Mouse (Mus musculus) layer of hippocampus, postnatal 25 days (tissue): Measurements from ENCODE around the gene Atp2c1. TPM values are rescaled to one million over a fixed set of nuclear protein-coding genes. Genes with fewer than 3 reads are reported as not detected.

Experiments used
- DNase-seq, 2 experiments: peaks; one replicate each; pipeline ENCODE4 v3.0.0; 2022; ENCODE audit warnings: mixed read lengths in 2 of 2, low spot score in 1 of 2; ENCODE audit errors: extremely low spot score in 1 of 2
- total RNA-seq, 2 experiments: library from RNA; stranded (reverse); gene quantifications; 2 replicates each; pipeline ENCODE4 v1.2.3; 2021

Gene Atp2c1
- total RNA-seq, 2 experiments from 2014 or later = 244 to 253 TPM

DNA sequence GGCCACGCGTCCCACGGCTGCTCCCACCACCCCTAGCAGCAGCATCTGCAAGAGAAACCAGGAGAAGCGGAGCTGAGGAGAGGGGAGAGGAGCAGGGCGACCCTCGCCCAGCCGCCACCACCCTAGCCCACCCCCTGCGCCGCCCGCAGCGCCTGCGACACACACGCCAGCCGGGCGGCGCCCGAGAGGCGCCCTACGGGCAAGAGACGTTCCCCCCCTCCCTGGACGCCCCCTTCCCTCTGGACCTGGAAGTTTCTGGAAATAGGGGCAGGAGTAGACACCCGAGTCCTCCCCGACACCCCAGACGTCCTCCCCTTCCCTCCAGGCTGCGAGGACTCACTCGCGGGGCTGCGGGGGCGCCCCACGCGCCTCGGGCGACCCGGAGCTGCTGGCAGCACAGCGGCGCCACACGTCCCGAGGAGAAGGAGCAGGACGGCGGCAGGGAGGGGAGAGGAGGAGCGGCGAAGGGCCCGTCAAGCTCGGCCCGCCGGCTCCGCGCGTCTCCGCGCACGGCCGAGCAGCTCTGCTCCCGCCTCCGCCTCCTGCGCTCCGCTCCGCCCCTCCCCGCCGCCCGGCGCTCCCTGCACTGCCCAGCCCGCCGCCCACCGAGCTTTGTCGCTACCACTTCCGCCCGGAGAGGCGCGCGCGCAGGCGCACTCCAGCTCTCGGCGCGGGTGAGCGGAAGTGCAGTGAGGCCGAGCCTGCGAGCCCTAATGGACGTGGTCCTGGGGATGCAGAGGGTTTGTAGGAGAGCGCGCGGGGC lies 32.4 kb downstream of the Atp2c1 start:
- DNase-seq = peak; percentile 91 to 94

DNA sequence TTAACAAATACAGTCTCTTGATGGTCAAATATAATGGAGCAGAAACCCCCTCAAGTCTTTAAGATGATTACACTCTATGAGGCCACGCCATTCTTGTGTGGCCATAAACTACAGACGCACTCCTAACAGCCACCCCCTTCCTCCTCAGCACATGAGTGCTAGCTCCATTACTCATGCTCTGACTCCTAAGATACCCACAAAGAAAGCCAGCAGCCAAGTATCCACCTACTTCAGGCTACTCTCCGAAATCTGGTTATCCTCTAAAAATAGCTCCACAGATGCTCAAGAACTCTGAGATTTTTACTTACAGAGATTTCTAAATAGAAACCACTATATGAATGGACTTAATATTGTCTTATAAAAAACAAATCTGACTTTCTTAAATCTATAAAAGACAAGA lies 34.4 kb downstream of the Atp2c1 start:
- DNase-seq = no peak

DNA sequence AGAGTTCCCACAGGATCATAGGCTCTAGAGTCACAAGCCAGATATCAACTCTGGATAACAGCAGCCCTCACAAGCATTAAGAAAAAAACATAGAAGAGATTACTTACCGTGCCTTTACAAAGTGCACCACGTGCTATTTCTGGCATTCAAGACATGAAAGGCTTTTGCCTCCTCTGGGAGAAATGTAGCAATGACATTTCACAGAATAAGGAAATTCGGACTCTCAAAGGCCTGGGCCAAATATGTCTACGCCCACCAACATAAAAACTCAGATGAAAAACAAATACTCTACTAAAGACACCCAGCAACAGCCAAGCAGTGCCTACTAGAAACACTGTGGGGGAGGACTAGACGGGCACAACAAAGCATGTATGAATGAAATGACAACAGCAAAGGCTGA lies 38.8 kb downstream of the Atp2c1 start:
- no peak for DNase-seq

DNA sequence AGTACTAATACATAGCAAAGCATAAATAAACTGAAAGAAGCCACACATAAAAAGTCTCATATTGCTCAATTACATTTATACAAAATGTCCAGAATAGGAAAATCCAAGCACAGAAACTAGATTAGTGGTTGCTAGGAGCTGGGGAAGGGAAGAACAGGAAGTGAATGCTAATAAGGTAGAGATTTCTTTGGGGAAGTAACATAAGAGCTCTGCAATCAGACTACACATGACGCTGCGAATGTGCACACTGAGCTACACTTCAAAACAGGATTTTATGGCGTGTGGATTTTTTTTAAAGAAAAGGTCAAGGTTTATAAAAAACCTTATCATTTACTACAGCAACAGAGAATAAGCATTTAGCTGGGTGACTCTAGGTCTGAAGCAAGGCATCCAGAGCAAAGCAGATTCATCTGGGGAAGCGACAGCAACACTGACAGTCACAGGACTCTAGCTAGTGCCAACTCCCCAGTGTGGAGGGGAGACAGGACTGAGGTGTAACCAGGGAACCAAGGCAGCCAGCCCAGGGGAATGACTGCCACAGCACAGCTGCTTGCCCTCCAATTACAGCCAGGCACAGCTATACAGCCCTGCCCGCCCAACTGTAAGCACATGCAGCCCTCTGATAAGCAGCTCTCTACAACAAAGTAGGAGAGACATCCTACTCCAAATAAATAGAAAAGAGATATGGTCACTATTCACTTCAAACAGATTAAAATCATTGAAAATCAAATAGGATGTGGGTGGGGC lies 42.6 kb downstream of the Atp2c1 start:
- DNase-seq = no peak

DNA sequence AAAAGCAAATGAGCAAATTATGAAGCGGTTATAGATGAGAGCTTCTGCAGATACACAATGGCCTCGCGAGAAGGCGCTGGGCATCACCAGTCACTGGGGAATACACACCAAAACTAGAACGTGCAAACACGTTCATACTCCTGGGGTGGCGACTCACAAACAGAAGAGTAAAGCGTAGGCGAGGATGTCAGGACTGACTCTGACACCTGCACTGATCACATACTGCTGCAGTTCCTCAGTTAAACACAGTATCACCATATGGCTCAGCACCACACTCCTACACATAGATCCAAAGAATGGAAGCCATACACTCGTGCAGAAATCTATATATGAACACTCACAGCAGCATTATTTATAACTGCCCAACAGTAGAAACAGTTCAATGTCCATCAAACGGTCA lies 43.2 kb downstream of the Atp2c1 start:
- no peak for DNase-seq

DNA sequence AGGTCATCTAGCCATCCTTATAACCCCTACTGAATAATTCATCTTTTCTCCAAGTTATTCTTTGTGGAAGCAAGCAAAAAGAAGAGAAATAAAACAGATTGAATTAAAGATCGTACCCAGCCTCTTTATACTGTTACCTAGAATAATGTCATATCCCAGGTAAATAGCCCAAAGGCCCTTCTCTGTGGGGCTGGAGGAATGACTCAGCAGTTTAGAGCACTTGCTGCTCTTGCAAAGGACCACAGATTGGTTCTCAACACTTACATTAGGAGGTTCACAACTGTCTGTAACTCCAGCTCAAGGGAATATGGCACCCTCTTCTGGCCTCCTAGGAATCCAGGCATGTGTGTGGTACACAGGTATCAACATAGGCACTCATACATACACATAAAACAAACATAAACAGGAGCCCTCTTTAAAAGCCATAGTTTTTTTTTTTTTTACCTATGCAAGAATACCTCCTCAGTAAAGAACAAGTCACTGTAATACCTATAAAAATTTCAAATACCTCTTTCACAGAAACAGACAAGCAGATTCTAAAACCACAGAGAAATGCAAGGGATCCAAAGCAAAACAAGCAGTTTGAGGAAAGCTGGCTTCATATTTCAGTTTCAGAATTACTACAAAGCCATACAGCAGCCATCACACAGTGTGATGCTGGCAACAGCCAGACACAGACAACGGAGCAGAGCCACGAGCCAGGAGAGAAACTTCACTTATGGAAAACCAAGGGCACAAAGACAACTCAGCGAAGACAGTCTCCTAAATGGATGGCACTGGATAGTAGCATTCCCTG lies 44.2 kb downstream of the Atp2c1 start:
- DNase-seq = no peak

DNA sequence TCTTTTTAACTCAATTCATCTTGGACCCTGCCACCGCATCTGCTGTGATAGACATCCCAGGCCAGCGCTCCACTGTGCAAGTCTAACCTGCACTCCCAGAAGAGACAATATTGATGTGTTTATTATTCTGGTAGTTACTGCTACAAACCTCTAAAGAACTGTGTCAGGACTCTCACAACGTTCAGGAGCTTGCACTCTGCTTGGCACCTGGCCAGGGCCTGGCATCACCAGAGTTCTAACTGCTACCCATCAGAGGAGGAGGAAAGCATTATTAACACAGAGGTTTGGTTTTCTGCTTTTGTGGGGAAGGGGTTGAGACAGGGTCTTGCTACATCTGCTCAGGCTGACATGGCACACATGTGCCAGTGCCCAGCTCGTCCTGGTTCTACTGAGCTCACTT lies 45.0 kb downstream of the Atp2c1 start:
- peak in 1 of 2 experiments; percentile 58 for DNase-seq

DNA sequence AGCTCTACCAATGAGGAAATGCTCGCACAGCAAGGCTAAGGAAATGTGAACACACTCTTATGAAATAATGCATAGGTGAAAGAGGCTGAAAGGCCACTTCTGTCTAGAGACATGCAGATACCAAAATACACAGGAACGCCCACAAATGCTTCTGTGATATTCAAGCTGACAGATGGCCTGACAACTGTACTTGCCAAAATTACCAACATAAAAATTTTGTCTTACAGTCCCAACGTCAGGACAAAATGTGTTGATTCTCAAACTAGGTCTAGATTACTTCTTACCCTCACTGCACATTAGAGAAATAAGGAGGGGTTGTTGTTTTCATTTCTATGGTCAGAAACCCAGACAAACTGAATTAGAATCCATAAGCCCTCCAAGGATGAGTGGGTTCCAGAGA lies 51.0 kb downstream of the Atp2c1 start:
- DNase-seq = no peak

DNA sequence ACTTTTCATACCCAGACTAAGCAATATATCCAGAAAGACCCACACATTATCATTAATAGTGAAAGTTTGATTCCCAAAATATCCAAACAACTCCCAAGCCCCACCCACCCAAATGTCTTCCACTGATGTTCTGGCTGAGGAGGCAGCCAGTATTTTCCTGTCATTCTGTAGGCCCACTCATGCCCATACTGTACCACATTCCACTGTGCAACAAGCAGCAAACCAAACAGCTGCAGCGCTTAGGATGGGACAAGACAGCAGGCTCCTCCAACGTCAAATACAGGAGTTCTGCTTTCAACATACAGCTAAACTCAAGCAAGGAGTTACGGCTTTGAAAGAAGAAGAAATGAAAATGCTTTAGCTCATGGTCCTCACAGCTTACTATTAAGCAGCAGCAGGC lies 52.2 kb downstream of the Atp2c1 start:
- no peak for DNase-seq

DNA sequence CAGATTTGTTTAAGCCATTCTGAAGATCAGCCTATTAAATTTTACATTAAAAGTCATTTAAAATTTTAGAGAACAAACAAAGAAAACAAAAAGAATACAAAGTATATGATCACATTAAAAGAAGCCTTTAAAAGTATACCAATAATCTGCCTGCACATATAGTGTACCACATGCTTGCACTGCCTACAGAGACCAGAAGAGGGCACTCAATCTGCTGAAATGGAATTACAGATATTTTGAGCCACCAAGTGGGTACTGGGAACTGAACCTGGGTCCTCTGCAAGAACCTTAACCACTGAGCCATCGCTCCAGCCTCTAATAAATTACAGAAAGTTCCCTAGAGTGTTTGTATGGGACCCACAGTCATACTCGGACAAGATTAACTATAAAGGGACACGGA lies 59.3 kb downstream of the Atp2c1 start:
- no peak for DNase-seq

DNA sequence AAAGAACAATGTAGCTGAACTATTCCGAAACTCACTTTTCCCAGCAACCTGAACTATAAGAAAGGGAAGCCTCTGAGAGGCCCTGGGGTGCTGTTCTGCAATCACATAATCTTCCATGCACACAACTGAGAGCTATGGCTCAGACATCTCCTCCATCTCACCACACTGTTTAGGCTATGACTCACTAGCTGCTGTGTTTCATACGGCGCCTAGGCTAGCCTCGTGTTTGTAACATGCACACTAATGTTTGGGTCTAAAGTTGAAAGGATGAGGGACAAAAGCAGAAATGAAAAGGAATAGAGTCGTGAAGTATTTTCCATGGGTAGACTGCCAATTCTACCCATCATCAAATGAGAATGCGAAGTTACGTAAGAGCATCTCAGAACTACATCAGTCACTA lies 65.6 kb downstream of the Atp2c1 start:
- DNase-seq = no peak

DNA sequence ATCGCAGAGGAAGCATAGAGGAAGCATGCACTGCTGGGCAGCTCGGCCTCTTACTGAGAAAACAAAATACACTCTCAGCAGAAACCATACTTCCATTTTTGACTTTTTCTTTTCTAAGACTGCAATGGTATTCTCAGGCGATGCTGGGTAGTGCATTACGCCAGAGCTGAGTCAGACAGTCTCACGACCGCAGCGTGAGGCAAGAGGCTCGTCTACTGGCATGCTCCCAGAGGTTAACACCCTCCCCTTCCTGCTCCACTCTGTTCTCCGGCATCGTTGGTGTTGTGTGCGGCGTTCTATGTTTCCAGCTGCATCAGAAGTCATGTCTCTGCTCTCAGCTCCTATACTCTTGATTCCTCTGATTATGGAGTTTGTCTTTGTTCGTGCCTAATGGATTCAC lies 68.1 kb downstream of the Atp2c1 start:
- DNase-seq = no peak

DNA sequence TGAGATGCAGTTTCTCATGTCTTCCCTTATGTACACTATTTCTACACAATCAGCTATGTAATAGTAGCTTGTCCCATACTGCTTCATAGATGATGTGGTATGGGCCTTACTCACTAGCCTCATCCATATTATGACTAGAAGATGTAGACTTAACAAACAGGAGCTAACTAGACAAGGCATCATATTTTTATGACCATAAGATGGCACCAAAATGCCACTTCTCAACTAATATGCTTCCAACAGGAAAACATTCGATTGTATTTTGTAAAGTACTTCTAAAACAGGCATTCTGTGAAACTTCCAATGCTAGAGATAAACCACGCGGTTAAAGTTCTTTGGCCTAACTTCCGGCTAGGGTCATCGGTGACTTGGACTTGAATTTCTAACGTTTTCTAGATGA lies 118.6 kb downstream of the Atp2c1 start:
- no peak for DNase-seq

DNA sequence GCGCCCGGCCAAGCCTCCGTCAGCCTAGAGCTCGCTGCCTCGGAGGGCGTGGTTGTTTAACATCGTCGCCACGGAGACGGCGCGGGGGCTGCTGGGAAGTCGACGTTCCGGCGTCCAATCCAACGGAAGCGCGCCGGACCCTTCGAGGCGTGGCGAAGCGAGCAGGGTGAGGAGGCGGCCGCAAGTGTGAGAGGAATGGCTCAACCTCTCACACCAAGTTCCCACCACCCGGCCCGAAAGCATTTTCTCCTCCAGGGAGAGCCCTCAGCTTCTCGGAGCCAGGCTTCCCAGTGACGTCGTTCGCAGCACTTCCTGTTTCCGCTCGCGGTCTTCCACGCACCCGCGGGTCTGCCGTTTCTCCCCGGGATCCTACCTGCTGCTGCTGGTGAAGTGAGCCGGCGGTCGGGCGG lies 131.9 kb downstream of the Atp2c1 start, which contains the start of the genes Aste1 and Nek11:
Gene Aste1, plus strand, starts transcription at position 175 of the 410 bp plus-strand sequence.
Gene Nek11, minus strand, starts transcription at position 307 of the 410 bp plus-strand sequence.
- peak; percentile 83 to 87 for DNase-seq

DNA sequence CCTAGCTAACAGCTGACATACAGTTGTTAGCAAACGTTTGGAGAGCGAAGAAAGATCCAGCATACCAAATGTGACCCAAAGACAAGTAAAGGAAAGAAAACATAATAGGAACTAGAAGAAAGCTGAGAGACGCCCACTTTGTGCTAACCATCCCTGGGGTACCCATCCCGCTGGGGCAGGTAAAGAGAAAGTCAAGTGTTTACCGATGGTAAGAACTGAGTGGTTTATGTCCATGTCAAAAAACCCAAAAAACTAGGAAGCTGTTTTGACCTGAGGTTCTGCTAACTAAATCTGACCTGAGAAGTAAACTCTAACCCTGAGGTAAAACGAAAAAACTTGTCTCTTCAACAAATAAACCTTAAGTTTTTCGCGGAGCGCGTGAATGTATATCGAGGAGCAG lies 132.4 kb downstream of the Atp2c1 start:
- no peak for DNase-seq

DNA sequence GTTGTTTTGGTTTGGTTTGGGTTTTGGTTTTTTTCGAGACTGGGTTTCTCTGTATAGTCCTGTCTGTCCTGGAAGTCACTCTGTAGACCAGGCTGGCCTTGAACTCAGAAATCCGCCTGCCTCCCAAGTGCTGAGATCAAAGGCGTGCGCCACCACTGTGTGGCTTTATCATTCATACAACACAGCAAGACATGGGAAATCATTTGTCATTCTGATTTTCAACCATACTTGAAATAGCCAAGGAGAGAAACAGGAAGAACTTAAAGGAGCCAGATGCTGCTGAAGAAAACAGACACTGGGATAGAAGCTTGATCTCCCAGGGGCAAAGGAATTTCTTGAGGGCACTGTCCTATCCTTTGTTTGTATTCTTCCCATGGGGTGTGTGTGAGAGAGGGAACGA lies 136.5 kb downstream of the Atp2c1 start:
- DNase-seq = no peak

DNA sequence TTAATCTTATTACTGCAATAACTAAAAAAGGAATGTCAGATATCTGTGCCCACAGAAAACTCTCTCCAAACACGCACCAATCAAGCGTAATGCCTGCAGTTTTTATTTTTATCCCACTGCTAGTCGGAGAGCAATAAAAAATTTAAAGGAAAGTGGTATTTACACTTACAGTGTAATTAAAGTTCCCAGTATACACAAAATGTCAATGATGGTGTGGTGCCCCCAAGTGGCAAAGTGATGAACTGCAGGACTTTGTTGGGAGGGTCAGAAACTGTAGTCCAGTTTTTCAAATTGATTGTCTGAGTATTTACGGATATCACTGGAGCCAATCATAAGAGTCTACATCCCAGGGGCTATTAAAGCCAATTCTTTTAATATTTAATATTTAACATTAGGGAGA lies 137.8 kb downstream of the Atp2c1 start:
- peak; percentile 71 to 96 for DNase-seq

DNA sequence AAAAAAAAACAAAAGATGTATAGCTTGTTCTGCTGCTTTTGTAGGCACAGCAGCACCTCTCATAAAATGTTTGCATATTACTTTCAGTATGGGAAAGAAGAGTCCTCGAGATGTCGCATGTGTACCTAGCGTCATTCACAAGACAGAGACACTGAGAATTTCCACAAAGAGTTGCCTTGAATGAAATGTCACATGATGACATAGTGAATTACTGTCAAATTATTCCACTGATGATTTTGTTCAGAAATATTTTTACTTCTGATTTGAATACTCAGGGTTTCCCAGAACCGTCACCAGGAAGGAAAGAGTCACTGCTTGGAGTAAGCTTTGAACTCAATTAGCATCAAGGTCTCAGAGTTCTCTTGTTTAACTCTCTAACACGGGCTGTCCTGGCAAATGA lies 139.7 kb downstream of the Atp2c1 start:
- no peak for DNase-seq

DNA sequence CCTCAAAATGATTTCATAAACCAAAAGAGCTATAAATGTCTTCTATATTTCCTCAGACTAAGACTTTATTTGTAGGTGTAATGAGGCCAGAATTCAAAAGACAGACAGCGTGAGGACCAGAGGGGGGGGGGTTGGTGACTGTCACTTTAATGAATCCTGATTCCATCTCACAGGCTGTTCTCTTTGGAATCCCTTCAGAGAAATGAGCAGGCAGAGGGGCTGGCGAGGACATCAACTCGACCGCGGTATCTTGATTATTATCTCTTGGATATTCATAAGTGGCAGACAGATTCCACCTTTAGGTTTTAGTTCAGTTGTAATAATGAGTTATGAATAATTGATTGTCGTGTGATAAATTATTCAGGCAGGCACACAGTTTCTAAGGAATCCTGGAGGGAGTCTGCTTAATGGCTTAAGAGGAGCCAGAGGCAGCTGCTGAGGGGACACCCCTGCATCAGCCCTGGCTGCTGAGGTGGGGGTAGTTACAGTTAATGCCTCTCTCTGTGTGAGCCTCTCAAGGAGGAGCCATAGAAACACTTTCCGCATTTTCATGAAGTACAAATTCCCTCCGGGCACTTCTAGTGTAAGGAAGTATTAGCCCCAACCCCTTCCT lies 147.5 kb downstream of the Atp2c1 start:
- no peak for DNase-seq

DNA sequence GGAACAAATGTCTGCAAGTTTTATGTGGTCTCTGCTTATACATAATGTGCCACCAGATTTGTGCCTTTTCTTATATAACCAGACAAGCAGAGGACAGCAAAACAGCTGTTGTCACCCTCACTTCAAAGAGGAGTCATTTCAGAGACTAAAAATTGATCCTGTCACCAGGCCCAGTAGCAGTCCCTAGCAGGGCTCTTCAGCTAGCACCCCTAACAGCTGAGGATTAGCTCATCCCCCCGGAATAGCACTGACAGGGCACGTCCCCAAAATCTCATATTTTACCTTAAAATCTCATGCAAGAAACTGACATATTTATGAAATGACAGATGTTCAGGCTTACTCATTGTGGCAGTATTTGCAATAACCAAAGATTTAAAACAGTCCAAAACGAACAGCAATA lies 149.5 kb downstream of the Atp2c1 start:
- no peak for DNase-seq
